Mouse (Mus musculus): Measurements from ENCODE around the gene Gbe1. TPM values are rescaled to one million over a fixed set of nuclear protein-coding genes. Genes with fewer than 3 reads are reported as not detected.

Gbe1 gene
- polyA plus RNA-seq, 1 experiment, result 5.1 TPM

- Histone ChIP-seq H3K27ac (ENCODE audit: insufficient read depth, low read length) (no peak overlapping the region), H3K36me3 (ENCODE audit: control insufficient read depth, insufficient read depth, low read length) (no peaks in the 10 kb centered on the region), H3K4me1 (ENCODE audit: control insufficient read depth, insufficient read depth, insufficient read length) (no peaks in the 10 kb centered on the region), H3K27me3 (ENCODE audit: control insufficient read depth, insufficient read depth, low read length) (no peaks in the 10 kb centered on the region), H3K4me3 (ENCODE audit: extremely low read depth, insufficient read depth, insufficient read length) (no peak overlapping the region)
- no peak for TF ChIP-seq POLR2A (IDR thresholded peaks at IDR 0.05; ENCODE audit: low read depth, low read length)
- no peak for TF ChIP-seq CTCF (IDR thresholded peaks at IDR 0.05; ENCODE audit: extremely low read depth, insufficient read depth, insufficient read length, insufficient replicate concordance)
- WGBS, result 82% methylated on average over 10 of the region's 10 CpGs
- no peak for DNase-seq (ENCODE audit: low read depth in 1 of 2, low spot score in 2 of 2)
Observed at GRCm38 (mm10) chr16:70320612-70321280, 7.0 kb downstream of the Gbe1 start.

- Histone ChIP-seq H3K27me3 (ENCODE audit: control insufficient read depth, insufficient read depth, low read length) (no peaks in the 10 kb centered on the region), H3K36me3 (ENCODE audit: control insufficient read depth, insufficient read depth, low read length) (no peaks in the 10 kb centered on the region), H3K4me1 (ENCODE audit: control insufficient read depth, insufficient read depth, insufficient read length) (peaks cover 6% of the 10 kb centered on the region; the same call in 1 of the 2 replicates), H3K4me3 (ENCODE audit: extremely low read depth, insufficient read depth, insufficient read length) (peak overlapping the region; percentile 41), H3K27ac (ENCODE audit: insufficient read depth, low read length) (peak overlapping the region; percentile 69)
- 12% methylated on average over 9 of the region's 9 CpGs for WGBS
- TF ChIP-seq CTCF (IDR thresholded peaks at IDR 0.05; ENCODE audit: extremely low read depth, insufficient read depth, insufficient read length, insufficient replicate concordance) (no peak), POLR2A (IDR thresholded peaks at IDR 0.05; ENCODE audit: low read depth, low read length) (no peak)
- peak; percentile 27 to 34 for DNase-seq (ENCODE audit: low read depth in 1 of 2, low spot score in 2 of 2)
Observed at GRCm38 (mm10) chr16:70326339-70326948, 12.7 kb downstream of the Gbe1 start.

GRCm38 (mm10) chr16:70328566-70328965, 14.8 kb downstream of the Gbe1 start:
- TF ChIP-seq CTCF (IDR thresholded peaks at IDR 0.05; ENCODE audit: extremely low read depth, insufficient read depth, insufficient read length, insufficient replicate concordance) (no peak), POLR2A (IDR thresholded peaks at IDR 0.05; ENCODE audit: low read depth, low read length) (no peak)
- Histone ChIP-seq H3K36me3 (ENCODE audit: control insufficient read depth, insufficient read depth, low read length) (no peaks in the 10 kb centered on the region), H3K27ac (ENCODE audit: insufficient read depth, low read length) (no peak overlapping the region), H3K4me1 (ENCODE audit: control insufficient read depth, insufficient read depth, insufficient read length) (peaks cover 6% of the 10 kb centered on the region), H3K27me3 (ENCODE audit: control insufficient read depth, insufficient read depth, low read length) (no peaks in the 10 kb centered on the region), H3K4me3 (ENCODE audit: extremely low read depth, insufficient read depth, insufficient read length) (no peak overlapping the region)
- no peak for DNase-seq (ENCODE audit: low read depth in 1 of 2, low spot score in 2 of 2)
- 82% methylated on average over 6 of the region's 6 CpGs for WGBS

- H3K36me3 ChIP-seq (ENCODE audit: control insufficient read depth, insufficient read depth, low read length), result no peaks in the 10 kb centered on the region
- no peaks in the 10 kb centered on the region for H3K27me3 ChIP-seq (ENCODE audit: control insufficient read depth, insufficient read depth, low read length)
- peaks cover 6% of the 10 kb centered on the region for H3K4me1 ChIP-seq (ENCODE audit: control insufficient read depth, insufficient read depth, insufficient read length)
- no peak for DNase-seq (ENCODE audit: low read depth in 1 of 2, low spot score in 2 of 2)
- H3K4me3 ChIP-seq (ENCODE audit: extremely low read depth, insufficient read depth, insufficient read length), result no peak overlapping the region
- TF ChIP-seq CTCF (IDR thresholded peaks at IDR 0.05; ENCODE audit: extremely low read depth, insufficient read depth, insufficient read length, insufficient replicate concordance) (no peak), POLR2A (IDR thresholded peaks at IDR 0.05; ENCODE audit: low read depth, low read length) (no peak)
- 33% methylated on average over 10 of the region's 10 CpGs for WGBS
- no peak overlapping the region for H3K27ac ChIP-seq (ENCODE audit: insufficient read depth, low read length)
Observed at GRCm38 (mm10) chr16:70329036-70329435, 15.3 kb downstream of the Gbe1 start.

GRCm38 (mm10) chr16:70329471-70329870, 15.7 kb downstream of the Gbe1 start:
- H3K27ac ChIP-seq (ENCODE audit: insufficient read depth, low read length), result no peak overlapping the region
- peaks cover 6% of the 10 kb centered on the region for H3K4me1 ChIP-seq (ENCODE audit: control insufficient read depth, insufficient read depth, insufficient read length)
- H3K36me3 ChIP-seq (ENCODE audit: control insufficient read depth, insufficient read depth, low read length), result no peaks in the 10 kb centered on the region
- H3K27me3 ChIP-seq (ENCODE audit: control insufficient read depth, insufficient read depth, low read length), result no peaks in the 10 kb centered on the region
- TF ChIP-seq POLR2A (IDR thresholded peaks at IDR 0.05; ENCODE audit: low read depth, low read length) (no peak), CTCF (IDR thresholded peaks at IDR 0.05; ENCODE audit: extremely low read depth, insufficient read depth, insufficient read length, insufficient replicate concordance) (no peak)
- DNase-seq (ENCODE audit: low read depth in 1 of 2, low spot score in 2 of 2), result no peak
- 22% methylated on average over 6 of the region's 6 CpGs for WGBS
- H3K4me3 ChIP-seq (ENCODE audit: extremely low read depth, insufficient read depth, insufficient read length), result no peak overlapping the region

- H3K27ac ChIP-seq (ENCODE audit: insufficient read depth, low read length), result no peak overlapping the region
- H3K4me1 ChIP-seq (ENCODE audit: control insufficient read depth, insufficient read depth, insufficient read length), result peaks cover 6% of the 10 kb centered on the region
- no peaks in the 10 kb centered on the region for H3K27me3 ChIP-seq (ENCODE audit: control insufficient read depth, insufficient read depth, low read length)
- H3K4me3 ChIP-seq (ENCODE audit: extremely low read depth, insufficient read depth, insufficient read length), result no peak overlapping the region
- H3K36me3 ChIP-seq (ENCODE audit: control insufficient read depth, insufficient read depth, low read length), result no peaks in the 10 kb centered on the region
- WGBS, result 58% methylated on average over 2 of the region's 2 CpGs
- no peak for TF ChIP-seq CTCF (IDR thresholded peaks at IDR 0.05; ENCODE audit: extremely low read depth, insufficient read depth, insufficient read length, insufficient replicate concordance)
- no peak for TF ChIP-seq POLR2A (IDR thresholded peaks at IDR 0.05; ENCODE audit: low read depth, low read length)
- DNase-seq (ENCODE audit: low read depth in 1 of 2, low spot score in 2 of 2), result no peak
Observed at GRCm38 (mm10) chr16:70330007-70330406, 16.3 kb downstream of the Gbe1 start.
